Mouse (Mus musculus) forebrain, embryonic 11.5 days (tissue): ENCODE data around the gene Fancc. TPM values are rescaled to one million over a fixed set of nuclear protein-coding genes. Genes with fewer than 3 reads are reported as not detected.
A peak's percentile ranks its signal among the peaks of the same experiment; 100 is the strongest.

Source experiments
- ATAC-seq: fragments of 200-750 bp; cut with Nextera tagmentation; replicated peaks from 2 replicates; pipeline ENCODE4 v1.8.0; 2017; ENCODE audit warnings: moderate TSS enrichment; ENCODE audit not compliant: low FRiP score
- DNase-seq: peaks from one replicate; pipeline ENCODE4 v3.0.0-alpha.2; 2017; ENCODE audit warnings: low spot score
- H3K27ac ChIP-seq: fragments of 300-500 bp; sonication (generic); 2 replicates; pipeline ENCODE4 v1.5.1; 2014; ENCODE audit warnings: low read depth, low read length
- H3K27me3 ChIP-seq: fragments of 300-500 bp; sonication (generic); 2 replicates; pipeline ENCODE4 v1.6.1; 2014; ENCODE audit warnings: mild to moderate bottlenecking, low read length, mixed read lengths; ENCODE audit not compliant: control insufficient read depth, insufficient read depth
- H3K36me3 ChIP-seq: fragments of 300-500 bp; sonication (generic); 2 replicates; pipeline ENCODE4 v1.6.1; 2014; ENCODE audit warnings: mild to moderate bottlenecking, low read length, moderate library complexity, mixed read lengths; ENCODE audit not compliant: control insufficient read depth, insufficient read depth
- H3K4me1 ChIP-seq: fragments of 300-500 bp; sonication (generic); replicated peaks from 2 replicates; pipeline ENCODE4 v1.6.1; 2014; ENCODE audit warnings: low read length, mixed read lengths; ENCODE audit not compliant: control insufficient read depth, insufficient read depth
- H3K4me2 ChIP-seq: fragments of 300-500 bp; sonication (generic); 2 replicates; pipeline ENCODE4 v1.6.1; 2014; ENCODE audit warnings: low read depth, mild to moderate bottlenecking, low read length, moderate library complexity, mixed read lengths; ENCODE audit not compliant: severe bottlenecking
- H3K4me3 ChIP-seq: fragments of 300-500 bp; sonication (generic); 2 replicates; pipeline ENCODE4 v1.5.1; 2014; ENCODE audit warnings: low read depth, low read length
- H3K9ac ChIP-seq: fragments of 300-500 bp; sonication (generic); 2 replicates; pipeline ENCODE4 v1.6.1; 2014; ENCODE audit warnings: low read length
- H3K9me3 ChIP-seq: fragments of 300-500 bp; sonication (generic); 2 replicates; pipeline ENCODE4 v1.6.1; 2016; ENCODE audit warnings: low read length, mixed read lengths; ENCODE audit not compliant: control insufficient read depth
- WGBS: fragments of 180-500 bp; shearing (Covaris S2); extraction: QIAGEN DNeasy Blood & Tissue Kit; methylation state at CpG from one replicate; pipeline ENCODE4 v1.1.7; 2014; 5-methylcytosine and 5-hydroxymethylcytosine counted together
- microRNA counts: library from miRNA; unstranded; fragments of <30 nt; microRNA quantifications from one replicate; lab custom pipeline; 2015
- microRNA-seq: library from miRNA; unstranded; fragments of <30 nt; microRNA quantifications from one replicate; pipeline ENCODE4, GENCODE M21; 2016; ENCODE audit not compliant: insufficient number of aligned reads
- polyA plus RNA-seq: library from polyadenylated mRNA; unstranded; fragments of >200 nt; fragmentation: Nextera tagmentation; extraction: Ambion mirVana; gene quantifications from 2 replicates; pipeline ENCODE4 v1.2.1, GENCODE M21; 2014

Fancc gene
- polyA plus RNA-seq, 1 experiment from 2014 or later, result 22.5 TPM

GRCm38 (mm10) chr13:63238045-63238444 lies 259.0 kb downstream of the Fancc start:
- no peak overlapping the region for H3K9ac ChIP-seq
- 92% methylated on average over 7 of the region's 7 CpGs for WGBS
- ATAC-seq, result no peak
- H3K27ac ChIP-seq, result no peak overlapping the region
- H3K4me3 ChIP-seq, result no peak overlapping the region
- no peaks in the 10 kb centered on the region for H3K9me3 ChIP-seq
- H3K27me3 ChIP-seq, result no peaks in the 10 kb centered on the region; the same call in 1 of the 2 replicates
- no peaks in the 10 kb centered on the region for H3K36me3 ChIP-seq
- DNase-seq, result no peak
- H3K4me1 ChIP-seq, result no peaks in the 10 kb centered on the region; the same call in 1 of the 2 replicates
- no peak overlapping the region for H3K4me2 ChIP-seq

GRCm38 (mm10) chr13:63236159-63236893 lies 260.8 kb downstream of the Fancc start:
- H3K4me1 ChIP-seq, result no peaks in the 10 kb centered on the region; the same call in 1 of the 2 replicates
- H3K27me3 ChIP-seq, result no peaks in the 10 kb centered on the region
- no peaks in the 10 kb centered on the region for H3K36me3 ChIP-seq
- ATAC-seq (no peak), DNase-seq (no peak)
- H3K9ac ChIP-seq, result no peak overlapping the region
- 67% methylated on average over 5 of the region's 5 CpGs for WGBS
- no peak overlapping the region for H3K27ac ChIP-seq
- no peak overlapping the region for H3K4me3 ChIP-seq
- no peak overlapping the region for H3K4me2 ChIP-seq
- no peaks in the 10 kb centered on the region for H3K9me3 ChIP-seq

- Histone ChIP-seq H3K9ac (no peak overlapping the region), H3K27me3 (no peaks in the 10 kb centered on the region), H3K9me3 (no peaks in the 10 kb centered on the region), H3K36me3 (no peaks in the 10 kb centered on the region), H3K27ac (no peak overlapping the region), H3K4me3 (no peak overlapping the region), H3K4me2 (no peak overlapping the region), H3K4me1 (no peaks in the 10 kb centered on the region; the same call in 1 of the 2 replicates)
- DNase-seq (no peak), ATAC-seq (no peak)
- WGBS, result 91% methylated on average over 3 of the region's 3 CpGs
Observed at GRCm38 (mm10) chr13:63235551-63235950, 261.5 kb downstream of the Fancc start.

MicroRNAs within 50 kb of the gene (microRNA counts, 519-probe panel; counts per million panel counts)
- 4,170 counts per million, percentile 32 among the panel's probes with 10 or more counts for microRNA mmu-miR-23b (lab: Ali Mortazavi, UCI)
- microRNA mmu-miR-24 (lab: Ali Mortazavi, UCI), result 4,814 counts per million, percentile 49 among the panel's probes with 10 or more counts
- 31.2 counts per million for microRNA mmu-miR-27b (lab: Ali Mortazavi, UCI)

Small RNAs within 50 kb of the gene (microRNA-seq; reads per million reads assigned to microRNA genes)
- 11,840 reads per million, percentile 94 among the genes with 10 or more reads in this experiment for gene Mir23b
- not detected for gene Mir24-1
- gene Mir27b, result 1,306 reads per million, percentile 71 among the genes with 10 or more reads in this experiment
- not detected for gene Mir3074-1

Other genes starting within 250 kb of the Fancc start
- gene Ptch1, start 76.3 kb upstream of the Fancc start, polyA plus RNA-seq, result 25.1 and 26.0 TPM in 2 replicates